Mouse (Mus musculus): ENCODE measurements around the gene Igsf8. TPM values are rescaled to one million over a fixed set of nuclear protein-coding genes. Genes with fewer than 3 reads are reported as not detected.

Igsf8 gene
- total RNA-seq, 2 experiments from 2014 or later = 13.6 to 17.1 TPM

GRCm38 (mm10) chr1:172318424-172319035 is 57.1 kb downstream of the Igsf8 start:
- intact Hi-C loops (cut with DNase I) = no loop called here
- no peak for DNase-seq

DNA sequence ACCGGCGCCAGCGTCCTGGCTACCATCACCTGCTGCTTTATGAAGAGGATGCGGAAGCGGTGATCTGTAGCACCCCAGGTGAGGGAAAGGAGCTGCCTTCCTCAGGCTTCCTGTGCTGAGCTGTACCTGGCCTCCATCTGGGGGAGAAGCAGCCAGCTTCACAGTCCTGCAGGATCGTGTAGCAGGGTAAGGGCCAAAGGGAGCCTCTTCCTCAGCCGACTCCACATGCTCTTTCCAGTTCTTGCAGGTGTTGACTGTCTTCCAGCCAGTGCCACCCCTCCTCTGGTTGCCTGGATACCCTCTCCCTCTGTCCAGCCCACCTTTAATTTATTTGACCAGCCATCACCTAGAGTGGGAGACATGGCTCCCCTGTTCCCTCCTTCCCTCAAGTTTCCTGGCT is 57.9 kb downstream of the Igsf8 start:
- intact Hi-C loops (cut with DNase I) = no loop called here
- DNase-seq = no peak

DNA sequence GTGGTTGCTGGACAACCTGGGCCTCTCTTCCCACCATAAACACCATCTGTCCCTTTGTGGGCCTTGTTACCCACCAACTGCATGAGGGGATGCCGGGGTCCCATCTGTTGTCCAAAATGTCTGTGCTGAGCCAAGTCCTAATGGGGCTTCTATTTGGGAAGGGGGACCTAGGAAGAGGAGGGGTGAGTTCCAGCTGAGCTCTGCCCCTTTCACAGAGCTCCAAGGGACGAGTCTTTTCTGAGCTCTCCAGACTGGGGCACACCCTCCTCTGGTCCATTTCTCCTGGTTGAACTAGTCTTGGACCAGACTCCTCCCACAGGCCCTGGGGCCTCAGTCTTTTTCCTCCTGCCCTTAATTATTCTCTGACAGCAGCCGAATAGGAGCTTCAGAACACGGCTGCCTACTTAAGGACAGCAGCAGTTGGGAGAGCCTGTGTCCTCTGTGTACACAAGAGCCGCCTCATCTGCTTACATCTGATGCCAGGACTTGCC is 58.5 kb downstream of the Igsf8 start:
- DNase-seq = no peak

GRCm38 (mm10) chr1:172322725-172323124 is 61.3 kb downstream of the Igsf8 start:
- DNase-seq = no peak
- intact Hi-C loops (cut with DNase I) = no loop called here

More for the DNA sequence above, 58.5 kb downstream of the Igsf8 start:
- intact Hi-C loops (cut with DNase I) = no loop called here

- intact Hi-C loops (cut with DNase I) = no loop called here
- no peak for DNase-seq
Measured at GRCm38 (mm10) chr1:172323298-172323697, 61.9 kb downstream of the Igsf8 start.

- intact Hi-C loops (cut with DNase I) = loop anchor here (1.0 kb wide), 1 partner anchor 277 kb away; no protein-coding TSS in a partner anchor
- no peak for DNase-seq
Measured at GRCm38 (mm10) chr1:172323801-172324359, 62.4 kb downstream of the Igsf8 start.

- peak; percentile 73 to 87 for DNase-seq
- intact Hi-C loops (cut with DNase I) = loop anchor here (1.0 kb wide), 1 partner anchor 277 kb away; no protein-coding TSS in a partner anchor
Measured at GRCm38 (mm10) chr1:172324725-172325124, 63.3 kb downstream of the Igsf8 start.

DNA sequence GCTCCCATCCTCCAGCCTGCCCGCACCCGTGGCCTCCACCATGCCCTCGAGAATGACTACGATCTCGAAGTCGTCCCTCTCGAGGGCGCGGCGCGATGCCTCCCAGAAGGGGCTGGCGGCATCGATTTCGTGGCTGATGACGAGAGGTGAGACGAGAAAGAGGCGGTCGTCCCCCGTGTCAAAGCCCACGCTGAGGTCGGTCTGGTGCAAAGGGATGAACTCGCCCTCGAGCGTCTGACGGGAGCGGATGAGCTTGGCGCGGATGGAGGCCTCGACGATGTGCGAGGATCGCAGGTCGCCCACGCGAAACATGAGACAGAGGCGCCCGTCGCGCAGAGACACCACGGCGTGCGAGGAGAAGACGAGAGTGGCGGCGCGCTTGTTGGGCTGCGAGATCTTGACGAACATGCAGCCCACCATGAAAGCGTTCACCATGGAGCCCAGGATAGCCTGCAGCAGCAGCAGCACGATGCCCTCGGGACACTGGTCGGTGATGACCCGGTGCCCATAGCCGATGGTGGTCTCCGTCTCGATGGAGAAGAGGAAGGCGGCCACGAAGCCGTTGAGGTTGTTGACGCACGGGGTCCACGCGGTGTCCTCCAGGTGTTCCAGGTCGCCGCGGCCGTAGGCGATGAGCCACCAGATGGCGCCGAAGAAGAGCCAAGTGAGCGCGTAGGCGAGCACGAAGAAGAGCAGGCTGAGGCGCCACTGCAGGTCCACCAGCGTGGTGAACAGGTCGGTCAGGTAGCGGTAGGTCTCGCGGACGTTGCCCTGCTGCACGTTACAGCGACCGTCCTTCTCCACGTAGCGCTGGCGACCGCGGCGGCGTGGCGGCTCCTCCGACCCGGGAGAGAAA is 64.5 kb downstream of the Igsf8 start:
- intact Hi-C loops (cut with DNase I) = loop anchor here (2.0 kb wide), 1 partner anchor 31 kb away; no protein-coding TSS in a partner anchor
- peak; percentile 68 to 69 for DNase-seq

- intact Hi-C loops (cut with DNase I) = loop anchor here (2.0 kb wide), 1 partner anchor 30 kb away; no protein-coding TSS in a partner anchor
- DNase-seq = no peak
Measured at GRCm38 (mm10) chr1:172326684-172327083, 65.2 kb downstream of the Igsf8 start.

- no peak for DNase-seq
- intact Hi-C loops (cut with DNase I) = loop anchor here (2.0 kb wide), 1 partner anchor 29 kb away; no protein-coding TSS in a partner anchor
Measured at GRCm38 (mm10) chr1:172327206-172328001, 66.0 kb downstream of the Igsf8 start.

DNA sequence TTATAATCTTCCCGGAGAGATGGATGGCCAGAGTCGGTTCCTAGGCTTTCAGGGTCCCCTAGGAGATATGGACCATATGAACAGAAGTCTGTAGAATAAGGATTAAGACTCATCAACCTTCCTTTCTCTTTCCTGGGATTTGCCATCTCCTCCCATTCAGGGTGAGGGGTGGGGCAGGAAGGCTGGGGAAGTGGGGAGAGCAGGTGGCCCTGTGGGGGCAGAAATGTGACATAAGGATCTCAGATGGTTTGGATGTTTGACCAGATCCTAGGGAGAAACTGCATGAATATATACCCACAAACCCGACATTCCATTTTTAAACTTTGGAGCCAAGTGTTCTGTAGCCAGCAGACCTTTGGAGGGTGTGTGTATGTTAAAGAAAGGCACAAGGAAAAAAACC is 66.6 kb downstream of the Igsf8 start:
- intact Hi-C loops (cut with DNase I) = no loop called here
- no peak for DNase-seq

DNA sequence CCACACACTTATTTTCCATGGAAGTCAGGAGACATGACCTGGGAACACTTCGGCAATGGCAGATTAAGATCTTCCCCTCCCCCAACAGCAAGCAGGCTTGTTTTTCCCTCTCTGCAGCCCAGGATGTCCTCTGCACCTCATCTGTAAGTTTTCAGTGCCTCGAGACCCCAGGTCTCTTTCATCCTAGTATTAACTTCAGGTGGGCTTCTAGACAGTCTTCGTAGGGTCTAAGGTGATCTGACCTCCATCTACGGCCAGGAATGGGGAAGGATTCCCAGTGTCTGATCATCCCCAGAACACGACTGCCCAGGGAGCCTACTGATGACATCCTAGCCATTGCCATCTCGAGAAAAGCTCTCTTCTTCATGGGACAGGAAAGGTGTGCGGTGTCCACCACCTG is 67.0 kb downstream of the Igsf8 start:
- no peak for DNase-seq
- intact Hi-C loops (cut with DNase I) = no loop called here

GRCm38 (mm10) chr1:172329131-172329530 is 67.7 kb downstream of the Igsf8 start, which contains the start of gene Kcnj9:
Gene Kcnj9 (minus strand): TSS chr1:172329318.
- intact Hi-C loops (cut with DNase I) = no loop called here
- no peak for DNase-seq

DNA sequence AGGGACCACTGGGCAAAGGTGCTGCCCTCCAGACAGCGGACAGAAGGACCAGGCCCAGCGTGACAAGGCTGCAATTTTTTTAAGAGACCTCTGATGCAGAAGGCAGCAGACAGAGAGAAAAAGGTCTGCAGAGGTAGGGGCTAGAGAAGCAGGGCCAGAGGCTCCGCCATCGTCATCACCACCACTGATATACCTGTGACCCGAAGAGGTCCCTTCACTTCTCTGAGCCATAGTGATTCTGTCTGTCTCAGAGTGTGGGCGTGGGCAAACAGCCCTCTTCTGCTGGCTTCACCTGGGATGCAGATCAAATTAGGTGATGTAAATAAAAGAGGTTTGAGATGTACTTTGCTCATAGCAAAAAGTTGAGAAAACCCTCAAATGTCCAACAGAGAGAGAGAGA is 68.2 kb downstream of the Igsf8 start:
- intact Hi-C loops (cut with DNase I) = no loop called here
- no peak for DNase-seq

- no peak for DNase-seq
- intact Hi-C loops (cut with DNase I) = no loop called here
Measured at GRCm38 (mm10) chr1:172331422-172331947, 70.0 kb downstream of the Igsf8 start.

DNA sequence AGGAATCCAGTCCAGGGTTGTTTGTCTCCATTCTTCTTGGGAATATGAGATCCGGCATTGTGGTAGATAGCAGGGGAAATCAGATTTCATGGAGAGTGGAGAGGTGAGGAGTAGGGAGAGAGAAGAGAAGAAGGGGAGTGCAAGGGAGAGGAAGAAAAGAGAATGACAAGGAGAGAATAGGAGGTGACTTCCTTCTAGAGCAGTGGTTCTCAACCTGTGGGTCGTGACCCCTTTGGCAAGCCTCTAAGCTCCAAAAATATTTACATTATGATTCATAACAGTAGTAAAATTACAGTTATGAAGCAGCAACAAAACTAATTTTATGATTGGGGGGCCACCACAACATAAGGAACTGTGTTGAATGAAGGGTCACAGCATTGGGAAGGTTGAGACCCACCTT is 71.5 kb downstream of the Igsf8 start:
- no peak for DNase-seq
- intact Hi-C loops (cut with DNase I) = no loop called here

DNA sequence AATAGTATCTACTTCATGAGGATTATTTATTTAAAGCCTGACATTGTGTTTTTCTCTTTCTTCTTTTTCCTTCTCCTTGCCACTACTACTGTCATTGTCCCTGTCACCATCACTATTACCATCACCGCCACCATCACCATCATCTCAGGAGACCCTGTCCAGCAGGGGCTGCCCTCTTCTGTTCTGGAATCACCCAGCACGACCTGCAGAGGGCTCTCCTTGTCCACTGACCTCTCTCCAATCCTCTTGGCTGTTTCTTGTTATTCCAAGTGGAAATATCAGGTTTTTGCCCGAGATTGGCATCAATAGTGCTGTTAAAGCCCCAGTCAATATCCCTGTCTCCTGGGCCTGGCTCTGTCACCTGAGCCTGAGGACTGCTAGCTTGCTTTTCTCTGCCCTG is 72.1 kb downstream of the Igsf8 start:
- DNase-seq = no peak
- intact Hi-C loops (cut with DNase I) = no loop called here

DNA sequence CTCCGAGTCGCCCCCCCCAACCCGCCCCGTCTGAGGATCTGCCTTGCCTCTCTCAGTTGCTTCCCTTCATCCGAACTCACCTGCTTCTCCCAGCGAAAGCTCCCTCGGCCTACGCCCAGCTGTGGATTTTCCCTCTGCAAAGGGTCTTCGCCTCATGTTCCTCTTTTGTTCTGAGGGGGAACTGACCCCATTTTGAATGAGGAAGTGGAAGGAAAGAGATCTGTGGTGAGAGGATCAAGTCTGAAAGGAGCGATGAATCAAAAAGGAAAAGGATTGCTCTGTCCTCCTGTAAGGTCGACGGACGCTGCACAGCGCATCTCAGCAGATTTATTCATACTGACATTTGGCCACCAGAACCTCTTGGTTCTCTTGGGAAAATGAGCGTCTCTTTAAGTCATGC is 74.4 kb downstream of the Igsf8 start:
- DNase-seq = no peak
- intact Hi-C loops (cut with DNase I) = no loop called here

GRCm38 (mm10) chr1:172337411-172338185 is 76.2 kb downstream of the Igsf8 start:
- intact Hi-C loops (cut with DNase I) = no loop called here
- DNase-seq = no peak

Measured in heart, postnatal 10 days (tissue).